Mouse (Mus musculus) heart, embryonic 14.5 days (tissue): ENCODE data around the gene Ccr4. TPM values are rescaled to one million over a fixed set of nuclear protein-coding genes. Genes with fewer than 3 reads are reported as not detected.

Source experiments
- ATAC-seq: fragments of 200-750 bp; cut with Nextera tagmentation; 2 replicates; pipeline ENCODE4 v1.8.0; 2017; ENCODE audit warnings: low read depth, moderate TSS enrichment; ENCODE audit not compliant: insufficient number of reproducible peaks, insufficient read depth, low FRiP score
- H3K27ac ChIP-seq, 2 experiments: fragments of 200-500 bp in 1 of 2; fragments of 300-500 bp in 1 of 2; sonication (generic) in 1 of 2; replicated peaks in 1 of 2; 2 replicates each; pipeline ENCODE4 v1.5.1; 2012 to 2014; ENCODE audit warnings: low read depth in 2 of 2, low read length in 2 of 2, control low read depth in 1 of 2, mild to moderate bottlenecking in 1 of 2, mixed read lengths in 1 of 2; ENCODE audit not compliant: control insufficient read depth in 1 of 2, insufficient read depth in 1 of 2
- H3K27me3 ChIP-seq: fragments of 300-500 bp; sonication (generic); 2 replicates; pipeline ENCODE4 v1.6.1; 2014; ENCODE audit warnings: mild to moderate bottlenecking, low read length, control low read depth; ENCODE audit not compliant: control insufficient read depth, insufficient read depth
- H3K36me3 ChIP-seq: fragments of 300-500 bp; sonication (generic); 2 replicates; pipeline ENCODE4 v1.6.1; 2014; ENCODE audit warnings: mild to moderate bottlenecking, control low read depth, low read length, mixed read lengths; ENCODE audit not compliant: control insufficient read depth, insufficient read depth
- H3K4me1 ChIP-seq, 2 experiments: fragments of 200-500 bp in 1 of 2; fragments of 300-500 bp in 1 of 2; sonication (generic) in 1 of 2; 2 replicates each; pipeline ENCODE4 v1.6.1; 2012 to 2014; ENCODE audit warnings: low read length in 2 of 2, control low read depth in 1 of 2, mixed read lengths in 1 of 2; ENCODE audit not compliant: control insufficient read depth in 2 of 2, insufficient read depth in 2 of 2
- H3K4me2 ChIP-seq: fragments of 300-500 bp; sonication (generic); 2 replicates; pipeline ENCODE4 v1.6.1; 2014; ENCODE audit warnings: mild to moderate bottlenecking, low read length
- H3K4me3 ChIP-seq, 2 experiments: fragments of 200-500 bp in 1 of 2; fragments of 300-500 bp in 1 of 2; sonication (generic) in 1 of 2; 2 replicates each; pipeline ENCODE4 v1.5.1; 2012 to 2014; ENCODE audit warnings: low read length in 2 of 2, mild to moderate bottlenecking in 2 of 2, control low read depth in 1 of 2, low read depth in 1 of 2, moderate library complexity in 1 of 2; ENCODE audit not compliant: control insufficient read depth in 1 of 2, insufficient read depth in 1 of 2
- H3K9ac ChIP-seq: fragments of 300-500 bp; sonication (generic); 2 replicates; pipeline ENCODE4 v1.6.1; 2014; ENCODE audit warnings: mild to moderate bottlenecking, low read length
- H3K9me3 ChIP-seq: fragments of 300-500 bp; sonication (generic); 2 replicates; pipeline ENCODE4 v1.6.1; 2016; ENCODE audit warnings: low read length, control low read depth; ENCODE audit not compliant: control insufficient read depth
- WGBS: fragments of 180-500 bp; shearing (Covaris S2); extraction: QIAGEN DNeasy Blood & Tissue Kit; methylation state at CpG from one replicate; pipeline ENCODE4 v1.1.7; 2014; 5-methylcytosine and 5-hydroxymethylcytosine counted together
- polyA plus RNA-seq: library from polyadenylated mRNA; unstranded; fragments of >200 nt; fragmentation: Nextera tagmentation; extraction: Ambion mirVana; gene quantifications from 2 replicates; pipeline ENCODE4 v1.2.1, GENCODE M21; 2014

The Ccr4 gene
- polyA plus RNA-seq, 1 experiment from 2014 or later = not detected

DNA sequence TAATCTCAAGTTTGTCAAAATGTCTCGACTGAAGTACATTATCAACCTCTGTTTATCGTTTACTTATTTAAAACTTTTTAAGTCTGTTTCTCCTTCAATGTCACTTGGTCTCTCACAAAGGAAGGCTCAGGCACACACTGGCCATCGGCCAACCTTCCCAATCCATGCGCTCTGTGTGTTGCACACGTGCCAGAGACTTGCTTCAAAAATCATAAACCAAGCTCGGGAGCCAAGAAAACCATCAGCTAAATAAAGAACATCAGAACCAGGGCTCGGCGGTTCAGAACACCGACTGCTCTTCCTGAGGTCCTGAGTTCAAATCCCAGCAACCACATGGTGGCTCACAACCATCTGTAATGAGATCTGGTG is 23.9 kb upstream of the Ccr4 start:
- 40% methylated on average over 9 of the region's 9 CpGs for WGBS
- no peak for ATAC-seq
- Histone ChIP-seq H3K4me1 (peaks cover 25 to 33% of the 10 kb centered on the region in 2 experiments), H3K27ac (peak overlapping the region in 1 of 2 experiments; percentile 46; a peak in 1 of 4 replicates), H3K9me3 (no peaks in the 10 kb centered on the region), H3K9ac (no peak overlapping the region), H3K4me2 (no peak overlapping the region), H3K27me3 (no peaks in the 10 kb centered on the region), H3K4me3 (no peak overlapping the region), H3K36me3 (no peaks in the 10 kb centered on the region)

DNA sequence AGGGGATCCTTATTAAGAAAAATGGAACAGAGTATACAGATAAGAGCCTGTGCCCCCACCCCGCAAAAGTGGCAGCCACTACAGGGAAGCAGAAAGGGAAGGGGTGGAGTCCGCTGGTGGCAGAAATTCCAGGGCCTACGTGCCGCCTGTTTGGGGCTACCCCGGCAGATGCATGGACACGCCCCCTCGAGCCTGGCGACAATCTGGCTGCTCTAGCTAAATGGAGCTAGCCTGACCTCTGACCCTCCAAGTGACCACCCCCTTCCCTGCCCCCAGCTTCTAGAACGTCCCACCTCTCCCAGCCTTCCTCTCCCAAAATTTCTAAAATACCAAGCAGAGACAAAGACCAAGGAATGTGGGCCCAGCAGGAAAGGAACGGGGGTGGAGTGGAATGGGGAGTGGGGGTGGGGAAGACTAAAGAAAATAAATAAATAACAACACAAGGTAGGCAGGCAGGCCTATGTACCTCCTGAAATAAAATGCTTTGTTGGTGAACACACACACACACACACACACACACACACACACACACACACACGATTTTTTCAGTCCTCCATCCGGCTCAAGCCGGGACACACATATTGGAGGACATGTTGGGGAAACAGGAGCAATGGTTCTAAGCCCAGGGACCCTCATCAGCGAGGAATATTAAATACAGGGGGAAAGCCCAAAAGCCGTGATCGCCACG is 23.4 kb upstream of the Ccr4 start:
- 14% methylated on average over 17 of the region's 17 CpGs for WGBS
- peak overlapping the region in 1 of 2 experiments; percentile 46; a peak in 1 of 4 replicates for H3K27ac ChIP-seq

DNA sequence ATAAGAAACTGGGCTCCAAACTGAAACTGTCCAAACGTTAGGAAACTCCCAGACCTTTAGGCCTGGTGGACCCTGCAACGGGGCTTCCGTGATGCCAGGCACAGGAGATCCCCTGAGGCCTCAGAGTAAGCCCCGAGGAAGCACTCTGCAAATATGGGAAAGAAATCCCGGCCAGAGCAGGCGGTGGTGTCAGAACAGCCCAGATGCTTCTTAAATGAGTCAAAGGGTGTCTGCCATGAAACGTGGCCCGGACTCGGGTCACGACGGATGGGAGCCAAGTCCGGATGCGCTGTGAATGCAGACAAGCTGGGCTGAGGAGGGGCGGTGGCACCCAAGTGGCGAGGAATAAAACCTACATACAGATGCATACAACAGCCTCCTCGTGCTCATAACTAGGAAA is 22.4 kb upstream of the Ccr4 start:
- no peaks in the 10 kb centered on the region for H3K27me3 ChIP-seq
- H3K27ac ChIP-seq = peak overlapping the region in 1 of 2 experiments; percentile 46; a peak in 2 of 4 replicates
- no peaks in the 10 kb centered on the region for H3K36me3 ChIP-seq
- peaks cover 25 to 33% of the 10 kb centered on the region in 2 experiments for H3K4me1 ChIP-seq
- no peaks in the 10 kb centered on the region for H3K9me3 ChIP-seq
- H3K9ac ChIP-seq = peak overlapping the region; percentile 18; the same call in 1 of the 2 replicates
- 0 out of 2 replicates have a peak, but pooled peaks have one; percentile 11 for ATAC-seq
- 5% methylated on average over 16 of the region's 16 CpGs for WGBS
- peak overlapping the region; percentile 17; a peak in 3 of 4 replicates for H3K4me3 ChIP-seq
- H3K4me2 ChIP-seq = peak overlapping the region; percentile 60

More for the DNA sequence above, 23.4 kb upstream of the Ccr4 start:
- Histone ChIP-seq H3K4me2 (peak overlapping the region; percentile 60), H3K9me3 (no peaks in the 10 kb centered on the region), H3K36me3 (no peaks in the 10 kb centered on the region), H3K4me1 (peaks cover 25 to 33% of the 10 kb centered on the region in 2 experiments), H3K9ac (no peak overlapping the region), H3K27me3 (no peaks in the 10 kb centered on the region), H3K4me3 (no peak overlapping the region; a peak in 1 of 4 replicates)
- ATAC-seq = no peak

DNA sequence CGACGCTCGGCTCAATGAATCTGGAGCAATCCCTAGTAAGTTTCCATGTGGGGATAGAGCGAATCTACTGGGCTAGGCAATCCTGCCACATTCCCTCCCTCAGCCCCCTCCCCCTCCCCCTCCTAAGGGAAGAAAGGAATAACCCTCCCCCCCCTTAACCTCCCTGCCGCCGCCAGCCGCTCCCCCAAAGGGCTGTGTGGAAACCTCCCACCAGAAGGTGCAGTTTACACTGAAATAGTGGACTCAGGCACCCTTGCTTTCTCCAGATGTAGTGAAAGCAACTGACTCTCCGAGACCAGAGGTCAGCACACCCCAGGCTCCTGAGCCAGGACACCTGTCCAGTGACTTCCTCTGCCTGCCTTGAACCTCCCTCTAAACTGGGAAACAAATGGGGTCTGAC is 21.9 kb upstream of the Ccr4 start:
- Histone ChIP-seq H3K9me3 (no peaks in the 10 kb centered on the region), H3K27me3 (no peaks in the 10 kb centered on the region), H3K4me2 (peak overlapping the region; percentile 60), H3K4me1 (peaks cover 25 to 33% of the 10 kb centered on the region in 2 experiments), H3K4me3 (peak overlapping the region; percentile 17; a peak in 2 of 4 replicates), H3K9ac (peak overlapping the region; percentile 18), H3K27ac (peak overlapping the region in 1 of 2 experiments; percentile 46; a peak in 2 of 4 replicates), H3K36me3 (no peaks in the 10 kb centered on the region)
- ATAC-seq = no peak
- WGBS = 14% methylated on average over 8 of the region's 8 CpGs

DNA sequence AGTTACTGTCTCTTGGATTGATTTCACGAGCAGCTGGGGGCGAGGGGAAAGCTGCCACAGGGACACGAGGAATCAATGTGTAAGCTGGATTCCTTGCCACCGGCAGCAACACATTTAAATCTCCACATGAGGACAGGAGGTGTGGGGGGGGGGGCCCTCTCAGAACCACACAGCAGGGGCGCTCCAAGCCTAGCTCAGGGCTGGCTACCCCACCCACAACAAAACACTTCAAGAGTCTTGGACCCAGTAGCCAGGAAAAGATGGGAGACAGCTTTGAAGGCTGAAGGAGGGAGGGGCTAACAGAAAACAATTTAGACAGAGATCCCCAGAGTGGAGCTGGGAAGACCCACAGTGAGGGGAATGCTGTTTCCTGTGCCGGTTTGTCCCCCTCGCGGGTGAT is 21.2 kb upstream of the Ccr4 start:
- Histone ChIP-seq H3K9ac (no peak overlapping the region), H3K27ac (no peak overlapping the region), H3K4me2 (no peak overlapping the region), H3K9me3 (no peaks in the 10 kb centered on the region), H3K4me1 (peaks cover 25 to 33% of the 10 kb centered on the region in 2 experiments), H3K27me3 (no peaks in the 10 kb centered on the region), H3K36me3 (no peaks in the 10 kb centered on the region), H3K4me3 (no peak overlapping the region)
- 12% methylated on average over 8 of the region's 8 CpGs for WGBS
- no peak for ATAC-seq

DNA sequence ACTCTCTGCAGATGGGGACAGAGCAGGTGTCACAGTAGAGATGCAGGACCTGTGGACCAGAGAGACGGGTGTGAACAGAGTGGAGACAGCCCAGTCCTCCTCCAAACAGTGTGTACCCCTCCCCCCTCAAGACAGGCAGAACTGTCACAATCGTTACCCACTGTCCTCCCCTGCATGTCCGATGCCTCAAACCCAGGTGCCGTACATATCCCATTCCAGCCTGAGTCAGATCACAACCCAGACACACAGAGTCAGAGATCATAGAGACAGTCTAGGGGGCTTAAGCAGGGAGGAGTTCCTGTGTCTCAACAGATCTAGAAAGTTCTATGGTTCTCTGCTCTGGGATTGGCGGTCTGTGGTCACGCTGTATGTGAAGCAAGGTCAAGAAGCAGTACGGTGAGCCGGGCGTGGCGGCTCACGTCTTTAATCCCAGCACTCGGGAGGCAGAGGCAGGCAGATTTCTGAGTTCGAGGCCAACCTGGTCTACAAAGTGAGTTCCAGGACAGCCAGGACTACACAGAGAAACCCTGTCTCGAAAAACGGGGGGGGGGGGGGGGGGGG is 20.4 kb upstream of the Ccr4 start:
- H3K27ac ChIP-seq = no peak overlapping the region
- no peaks in the 10 kb centered on the region for H3K27me3 ChIP-seq
- peaks cover 25 to 33% of the 10 kb centered on the region in 2 experiments for H3K4me1 ChIP-seq
- WGBS = 92% methylated on average over 13 of the region's 15 CpGs
- H3K9me3 ChIP-seq = no peaks in the 10 kb centered on the region
- no peak overlapping the region for H3K4me2 ChIP-seq
- H3K9ac ChIP-seq = no peak overlapping the region
- H3K36me3 ChIP-seq = no peaks in the 10 kb centered on the region
- no peak overlapping the region for H3K4me3 ChIP-seq
- ATAC-seq = 0 out of 2 replicates have a peak, but pooled peaks have one; percentile 32

DNA sequence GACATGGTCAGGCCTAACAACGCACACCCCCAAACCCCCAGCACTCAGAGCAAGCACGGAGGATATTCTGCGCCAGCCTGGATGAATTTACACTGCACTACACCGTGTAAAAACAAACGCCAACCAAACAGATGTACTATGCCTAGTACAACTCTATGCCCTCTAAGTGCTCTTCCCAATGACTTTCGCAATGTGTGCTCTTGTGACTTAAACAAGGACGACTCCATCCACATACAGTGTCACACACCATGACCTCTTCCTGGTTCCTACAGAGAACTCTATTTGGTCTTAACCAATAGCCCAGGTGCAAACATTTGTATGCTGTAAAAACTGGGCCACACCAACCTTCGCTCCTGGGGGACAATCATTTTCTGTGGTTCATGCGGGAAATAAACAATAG is 17.8 kb upstream of the Ccr4 start:
- no peak overlapping the region for H3K27ac ChIP-seq
- no peak for ATAC-seq
- H3K4me2 ChIP-seq = no peak overlapping the region
- no peak overlapping the region for H3K9ac ChIP-seq
- no peak overlapping the region for H3K4me3 ChIP-seq
- H3K9me3 ChIP-seq = no peaks in the 10 kb centered on the region
- WGBS = 89% methylated on average over 9 of the region's 9 CpGs
- no peaks in the 10 kb centered on the region for H3K27me3 ChIP-seq
- H3K4me1 ChIP-seq = peaks cover 14 to 19% of the 10 kb centered on the region in 2 experiments
- H3K36me3 ChIP-seq = no peaks in the 10 kb centered on the region
